Comparison of ENCODE assay signal across 8 mouse cellular contexts in genomic region chr5:107725435-107726261, GRCm38 (mm10). TPM values are rescaled to one million over a fixed set of nuclear protein-coding genes. Genes with fewer than 3 reads are reported as not detected.
DNase-seq lines count a peak whose midpoint lies in the region; ATAC-seq lines count a peak whose summit lies in the region.

TSS of gene Gfi1 (minus strand) at chr5:107726036.

- peak; percentile 49; the same call in 1 of the 2 replicates for ATAC-seq in forebrain, embryonic 15.5 days (replicated peaks)
- ATAC-seq in kidney, embryonic 16.5 days (ENCODE audit: low FRiP score, low TSS enrichment) = 0 out of 2 replicates have a peak, but pooled peaks have one; percentile 14

- H3K36me3 ChIP-seq in forebrain, embryonic 15.5 days = no peaks in the 10 kb centered on the region
- H3K36me3 ChIP-seq in kidney, embryonic 16.5 days (ENCODE audit: insufficient read depth, low read length) = no peaks in the 10 kb centered on the region
- H3K36me3 ChIP-seq in midbrain, embryonic 10.5 days = no peaks in the 10 kb centered on the region
- no peaks in the 10 kb centered on the region for H3K36me3 ChIP-seq in splenic B cell, adult 2 months (ENCODE audit: control insufficient read depth, insufficient read depth, low read length, poor library complexity, severe bottlenecking)

- intact Hi-C loops in left cerebral cortex, postnatal 36 days (cut with DNase I) = no loop called here

- peak; percentile 89 for DNase-seq in CD4-positive, CD25-positive, alpha-beta regulatory T cell, adult 2 months (ENCODE audit: low read depth, low spot score)
- DNase-seq in Muller cell, postnatal 12 days (ENCODE audit: inconsistent ontology term) = peak; percentile 11
- peak; percentile 57 for DNase-seq in midbrain, embryonic 10.5 days (ENCODE audit: low spot score)
- peak; percentile 85 for DNase-seq in splenic B cell, adult 2 months (ENCODE audit: low read depth, low spot score)
- DNase-seq in left cerebral cortex, postnatal 36 days (ENCODE audit: low spot score in 2 of 2) = no peak
- DNase-seq in urinary bladder, adult 2 months (ENCODE audit: low spot score) = no peak

- H3K4me2 ChIP-seq in forebrain, embryonic 15.5 days (replicated peaks) = peak within 1 kb of the TSS; percentile 29
- H3K4me2 ChIP-seq in kidney, embryonic 16.5 days (replicated peaks; ENCODE audit: low read depth, low read length) = peak within 1 kb of the TSS; percentile 47

- H3K27me3 ChIP-seq in forebrain, embryonic 15.5 days = peaks cover 84% of the 10 kb centered on the region
- peaks cover 93% of the 10 kb centered on the region for H3K27me3 ChIP-seq in kidney, embryonic 16.5 days (ENCODE audit: insufficient read depth, low read length)
- peaks cover 100% of the 10 kb centered on the region for H3K27me3 ChIP-seq in midbrain, embryonic 10.5 days (ENCODE audit: low read depth, poor library complexity, severe bottlenecking)
- H3K27me3 ChIP-seq in splenic B cell, adult 2 months (ENCODE audit: control insufficient read depth, insufficient read depth, low read length, poor library complexity, severe bottlenecking) = no peaks in the 10 kb centered on the region; the same call in 1 of the 2 replicates

- H3K9ac ChIP-seq in forebrain, embryonic 15.5 days (replicated peaks) = no peak within 1 kb of the TSS
- 0 out of 2 replicates have a peak within 1 kb of the TSS, but pooled peaks have one; percentile 22 for H3K9ac ChIP-seq in kidney, embryonic 16.5 days (replicated peaks; ENCODE audit: low read length)

- no peak within 1 kb of the TSS for H3K27ac ChIP-seq in forebrain, embryonic 15.5 days (replicated peaks)
- no peak within 1 kb of the TSS for H3K27ac ChIP-seq in kidney, embryonic 16.5 days (ENCODE audit: low read length)
- no peak within 1 kb of the TSS; the same call in 1 of the 2 replicates for H3K27ac ChIP-seq in midbrain, embryonic 10.5 days (replicated peaks)

- WGBS in forebrain, embryonic 15.5 days = under 1% methylated on average over 41 of the region's 41 CpGs
- under 1% methylated on average over 41 of the region's 41 CpGs for WGBS in kidney, embryonic 16.5 days
- WGBS in midbrain, embryonic 10.5 days = under 1% methylated on average over 41 of the region's 41 CpGs

- H3K4me3 ChIP-seq in forebrain, embryonic 15.5 days = peak within 1 kb of the TSS; percentile 21
- H3K4me3 ChIP-seq in kidney, embryonic 16.5 days (ENCODE audit: low read length) = peak within 1 kb of the TSS; percentile 38
- H3K4me3 ChIP-seq in midbrain, embryonic 10.5 days = peak within 1 kb of the TSS; percentile 48

- peaks cover 52% of the 10 kb centered on the region for H3K4me1 ChIP-seq in forebrain, embryonic 15.5 days
- H3K4me1 ChIP-seq in kidney, embryonic 16.5 days (ENCODE audit: insufficient read depth, low read length) = peaks cover 52% of the 10 kb centered on the region
- H3K4me1 ChIP-seq in midbrain, embryonic 10.5 days = peaks cover 54% of the 10 kb centered on the region

- no peaks in the 10 kb centered on the region for H3K9me3 ChIP-seq in forebrain, embryonic 15.5 days
- H3K9me3 ChIP-seq in kidney, embryonic 16.5 days (ENCODE audit: low read length) = no peaks in the 10 kb centered on the region
- H3K9me3 ChIP-seq in midbrain, embryonic 10.5 days (replicated peaks) = no peaks in the 10 kb centered on the region

RNA-seq across cellular contexts. Expression of gene Gfi1, which starts in this region (rescaled TPM):
- not detected in 2 replicates for polyA plus RNA-seq in forebrain, embryonic 15.5 days (2015; fragmentation: Nextera tagmentation; extraction: Ambion mirVana)
- not detected in 2 replicates for polyA plus RNA-seq in kidney, embryonic 16.5 days (2015; fragmentation: Nextera tagmentation; extraction: Ambion mirVana)
- polyA plus RNA-seq in midbrain, embryonic 10.5 days (2016; fragmentation: Nextera tagmentation; extraction: Ambion mirVana) = not detected in 2 replicates
- not detected for total RNA-seq in left cerebral cortex, postnatal 36 days (2021)
- polyA plus RNA-seq in urinary bladder, adult 2 months (2012; rRNA removed) = 0.46 and 0.52 TPM in 2 replicates

Comparison
In these comparisons a context has a peak if more than half of its experiments do, and no peak if none do; other contexts are left out.
1. Peak in ATAC-seq, H3K4me3 ChIP-seq and H3K4me2 ChIP-seq in forebrain, embryonic 15.5 days; RNA of the gene not detected or under 1 TPM.
2. Peak in ATAC-seq, H3K4me3 ChIP-seq, H3K9ac ChIP-seq and H3K4me2 ChIP-seq in kidney, embryonic 16.5 days; RNA of the gene not detected or under 1 TPM.
3. Peak in DNase-seq and H3K4me3 ChIP-seq in midbrain, embryonic 10.5 days; RNA of the gene not detected or under 1 TPM.
4. DNase-seq: peak in CD4-positive, CD25-positive, alpha-beta regulatory T cell, adult 2 months (single experiment), Muller cell, postnatal 12 days (single experiment) and splenic B cell, adult 2 months (single experiment); none in left cerebral cortex, postnatal 36 days (0 of 2) and urinary bladder, adult 2 months (single experiment).
5. Peak in every context shown above with its lines, with median percentiles within 50 percentile points of each other: H3K4me3 ChIP-seq.